Mouse (Mus musculus): ENCODE data around the gene Pcbp1. TPM values are rescaled to one million over a fixed set of nuclear protein-coding genes. Genes with fewer than 3 reads are reported as not detected.

Pcbp1 gene
- polyA plus RNA-seq, 1 experiment from 2014 or later = 312 TPM

- Histone ChIP-seq H3K4me1 (ENCODE audit: control insufficient read depth, insufficient read depth, low read length) (peaks cover 21% of the 10 kb centered on the region), H3K9ac (ENCODE audit: low read depth, low read length) (peak overlapping the region; percentile 0), H3K36me3 (ENCODE audit: control insufficient read depth, insufficient read depth, low read length) (no peaks in the 10 kb centered on the region), H3K4me3 (ENCODE audit: low read depth, low read length) (no peak overlapping the region), H3K27ac (ENCODE audit: low read depth, low read length) (peak overlapping the region; percentile 73), H3K27me3 (ENCODE audit: control insufficient read depth, insufficient read depth, low read length) (no peaks in the 10 kb centered on the region), H3K9me3 (replicated peaks; ENCODE audit: control insufficient read depth, low read length) (no peaks in the 10 kb centered on the region), H3K4me2 (peak overlapping the region; percentile 25)
- 33% methylated on average over 9 of the region's 9 CpGs for WGBS (ENCODE audit: insufficient replicate concordance)
- ATAC-seq (replicated peaks; ENCODE audit: insufficient number of reproducible peaks, low FRiP score, low TSS enrichment) = no peak
These were observed 45.8 kb downstream of the Pcbp1 start for GRCm38 (mm10) chr6:86480189-86480831.

- H3K9me3 ChIP-seq (replicated peaks; ENCODE audit: control insufficient read depth, low read length) = no peaks in the 10 kb centered on the region
- no peak overlapping the region for H3K4me2 ChIP-seq
- no peak for ATAC-seq (replicated peaks; ENCODE audit: insufficient number of reproducible peaks, low FRiP score, low TSS enrichment)
- no peaks in the 10 kb centered on the region for H3K27me3 ChIP-seq (ENCODE audit: control insufficient read depth, insufficient read depth, low read length)
- peak overlapping the region; percentile 73 for H3K27ac ChIP-seq (ENCODE audit: low read depth, low read length)
- peaks cover 21% of the 10 kb centered on the region for H3K4me1 ChIP-seq (ENCODE audit: control insufficient read depth, insufficient read depth, low read length)
- no peak overlapping the region for H3K4me3 ChIP-seq (ENCODE audit: low read depth, low read length)
- no peaks in the 10 kb centered on the region for H3K36me3 ChIP-seq (ENCODE audit: control insufficient read depth, insufficient read depth, low read length)
- 0 out of 2 replicates have a peak overlapping the region, but pooled peaks have one; percentile 0 for H3K9ac ChIP-seq (ENCODE audit: low read depth, low read length)
These were observed 46.3 kb downstream of the Pcbp1 start for GRCm38 (mm10) chr6:86479816-86480188.

GRCm38 (mm10) chr6:86479311-86479710 is 46.8 kb downstream of the Pcbp1 start:
- Histone ChIP-seq H3K9ac (ENCODE audit: low read depth, low read length) (no peak overlapping the region), H3K36me3 (ENCODE audit: control insufficient read depth, insufficient read depth, low read length) (no peaks in the 10 kb centered on the region), H3K9me3 (replicated peaks; ENCODE audit: control insufficient read depth, low read length) (no peaks in the 10 kb centered on the region), H3K4me3 (ENCODE audit: low read depth, low read length) (no peak overlapping the region), H3K4me2 (no peak overlapping the region), H3K4me1 (ENCODE audit: control insufficient read depth, insufficient read depth, low read length) (peaks cover 21% of the 10 kb centered on the region), H3K27ac (ENCODE audit: low read depth, low read length) (peak overlapping the region; percentile 73), H3K27me3 (ENCODE audit: control insufficient read depth, insufficient read depth, low read length) (no peaks in the 10 kb centered on the region)
- 56% methylated on average over 3 of the region's 3 CpGs for WGBS (ENCODE audit: insufficient replicate concordance)
- no peak for ATAC-seq (replicated peaks; ENCODE audit: insufficient number of reproducible peaks, low FRiP score, low TSS enrichment)

- H3K4me1 ChIP-seq (ENCODE audit: control insufficient read depth, insufficient read depth, low read length) = peaks cover 28% of the 10 kb centered on the region
- ATAC-seq (replicated peaks; ENCODE audit: insufficient number of reproducible peaks, low FRiP score, low TSS enrichment) = no peak
- 65% methylated on average over 5 of the region's 5 CpGs for WGBS (ENCODE audit: insufficient replicate concordance)
- H3K36me3 ChIP-seq (ENCODE audit: control insufficient read depth, insufficient read depth, low read length) = no peaks in the 10 kb centered on the region
- peak overlapping the region; percentile 30; the same call in 1 of the 2 replicates for H3K27ac ChIP-seq (ENCODE audit: low read depth, low read length)
- no peak overlapping the region for H3K9ac ChIP-seq (ENCODE audit: low read depth, low read length)
- no peaks in the 10 kb centered on the region for H3K27me3 ChIP-seq (ENCODE audit: control insufficient read depth, insufficient read depth, low read length)
- no peaks in the 10 kb centered on the region for H3K9me3 ChIP-seq (replicated peaks; ENCODE audit: control insufficient read depth, low read length)
- no peak overlapping the region for H3K4me3 ChIP-seq (ENCODE audit: low read depth, low read length)
- no peak overlapping the region for H3K4me2 ChIP-seq
These were observed 49.2 kb downstream of the Pcbp1 start for GRCm38 (mm10) chr6:86476931-86477330.

GRCm38 (mm10) chr6:86475462-86476167 is 50.5 kb downstream of the Pcbp1 start:
- peaks cover 26% of the 10 kb centered on the region for H3K4me1 ChIP-seq (ENCODE audit: control insufficient read depth, insufficient read depth, low read length)

GRCm38 (mm10) chr6:86474646-86475181 is 51.4 kb downstream of the Pcbp1 start:
- no peak overlapping the region for H3K9ac ChIP-seq (ENCODE audit: low read depth, low read length)
- peaks cover 17% of the 10 kb centered on the region for H3K4me1 ChIP-seq (ENCODE audit: control insufficient read depth, insufficient read depth, low read length)
- H3K36me3 ChIP-seq (ENCODE audit: control insufficient read depth, insufficient read depth, low read length) = peaks cover 1% of the 10 kb centered on the region; the same call in 1 of the 2 replicates
- no peaks in the 10 kb centered on the region for H3K27me3 ChIP-seq (ENCODE audit: control insufficient read depth, insufficient read depth, low read length)
- H3K9me3 ChIP-seq (replicated peaks; ENCODE audit: control insufficient read depth, low read length) = no peaks in the 10 kb centered on the region
- no peak overlapping the region for H3K4me3 ChIP-seq (ENCODE audit: low read depth, low read length)
- ATAC-seq (replicated peaks; ENCODE audit: insufficient number of reproducible peaks, low FRiP score, low TSS enrichment) = no peak
- peak overlapping the region; percentile 54 for H3K27ac ChIP-seq (ENCODE audit: low read depth, low read length)
- H3K4me2 ChIP-seq = no peak overlapping the region

More at GRCm38 (mm10) chr6:86475462-86476167, 50.5 kb downstream of the Pcbp1 start:
- no peaks in the 10 kb centered on the region for H3K27me3 ChIP-seq (ENCODE audit: control insufficient read depth, insufficient read depth, low read length)
- H3K4me2 ChIP-seq = no peak overlapping the region
- no peaks in the 10 kb centered on the region for H3K36me3 ChIP-seq (ENCODE audit: control insufficient read depth, insufficient read depth, low read length)
- 49% methylated on average over 9 of the region's 9 CpGs for WGBS (ENCODE audit: insufficient replicate concordance)
- H3K9ac ChIP-seq (ENCODE audit: low read depth, low read length) = no peak overlapping the region
- ATAC-seq (replicated peaks; ENCODE audit: insufficient number of reproducible peaks, low FRiP score, low TSS enrichment) = no peak
- H3K4me3 ChIP-seq (ENCODE audit: low read depth, low read length) = no peak overlapping the region
- peak overlapping the region; percentile 54 for H3K27ac ChIP-seq (ENCODE audit: low read depth, low read length)
- no peaks in the 10 kb centered on the region for H3K9me3 ChIP-seq (replicated peaks; ENCODE audit: control insufficient read depth, low read length)

Small RNAs within 50 kb of the gene (microRNA-seq; reads per million reads assigned to microRNA genes)
- gene Gm22184 (ENCODE audit: borderline number of aligned reads) = not detected

Other genes with a start within 250 kb of the Pcbp1 start
- 118 and 127 TPM in 2 replicates for gene Fam136a, start 160.7 kb downstream of the Pcbp1 start, polyA plus RNA-seq (2014; fragmentation: Nextera tagmentation; extraction: Ambion mirVana)
- gene Snrpg, start 155.0 kb downstream of the Pcbp1 start, polyA plus RNA-seq (2014; fragmentation: Nextera tagmentation; extraction: Ambion mirVana) = 389 and 393 TPM in 2 replicates
- gene Pcyox1, start 129.2 kb downstream of the Pcbp1 start, polyA plus RNA-seq (2014; fragmentation: Nextera tagmentation; extraction: Ambion mirVana) = 50.0 and 52.6 TPM in 2 replicates
- gene Tia1, start 122.1 kb downstream of the Pcbp1 start, polyA plus RNA-seq (2014; fragmentation: Nextera tagmentation; extraction: Ambion mirVana) = 144 and 146 TPM in 2 replicates
- gene Gm44790, start 99.7 kb downstream of the Pcbp1 start, polyA plus RNA-seq (2014; fragmentation: Nextera tagmentation; extraction: Ambion mirVana) = not detected in 2 replicates
- 15.2 and 16.7 TPM in 2 replicates for gene C87436, start 87.9 kb downstream of the Pcbp1 start, polyA plus RNA-seq (2014; fragmentation: Nextera tagmentation; extraction: Ambion mirVana)
- gene Asprv1, start 101.8 kb upstream of the Pcbp1 start, polyA plus RNA-seq (2014; fragmentation: Nextera tagmentation; extraction: Ambion mirVana) = not detected in 2 replicates
- gene Mxd1, start 142.8 kb upstream of the Pcbp1 start, polyA plus RNA-seq (2014; fragmentation: Nextera tagmentation; extraction: Ambion mirVana) = 9.5 and 12.6 TPM in 2 replicates
- 97.6 and 109 TPM in 2 replicates for gene Snrnp27, start 158.2 kb upstream of the Pcbp1 start, polyA plus RNA-seq (2014; fragmentation: Nextera tagmentation; extraction: Ambion mirVana)
- 18.5 and 22.2 TPM in 2 replicates for gene Gmcl1, start 207.1 kb upstream of the Pcbp1 start, polyA plus RNA-seq (2014; fragmentation: Nextera tagmentation; extraction: Ambion mirVana)